Mouse (Mus musculus) lung, postnatal 25 days (tissue): ENCODE results near the gene Rexo2.
"Not testable (repeated sequence)": the region's sequence is repeated elsewhere in the genome, so short reads cannot be mapped to it uniquely, and the experiment has no call there.

Source experiments
- DNase-seq: peaks from one replicate; pipeline ENCODE4 v3.0.0; 2022; ENCODE audit warnings: low spot score

Gene Rexo2

DNA sequence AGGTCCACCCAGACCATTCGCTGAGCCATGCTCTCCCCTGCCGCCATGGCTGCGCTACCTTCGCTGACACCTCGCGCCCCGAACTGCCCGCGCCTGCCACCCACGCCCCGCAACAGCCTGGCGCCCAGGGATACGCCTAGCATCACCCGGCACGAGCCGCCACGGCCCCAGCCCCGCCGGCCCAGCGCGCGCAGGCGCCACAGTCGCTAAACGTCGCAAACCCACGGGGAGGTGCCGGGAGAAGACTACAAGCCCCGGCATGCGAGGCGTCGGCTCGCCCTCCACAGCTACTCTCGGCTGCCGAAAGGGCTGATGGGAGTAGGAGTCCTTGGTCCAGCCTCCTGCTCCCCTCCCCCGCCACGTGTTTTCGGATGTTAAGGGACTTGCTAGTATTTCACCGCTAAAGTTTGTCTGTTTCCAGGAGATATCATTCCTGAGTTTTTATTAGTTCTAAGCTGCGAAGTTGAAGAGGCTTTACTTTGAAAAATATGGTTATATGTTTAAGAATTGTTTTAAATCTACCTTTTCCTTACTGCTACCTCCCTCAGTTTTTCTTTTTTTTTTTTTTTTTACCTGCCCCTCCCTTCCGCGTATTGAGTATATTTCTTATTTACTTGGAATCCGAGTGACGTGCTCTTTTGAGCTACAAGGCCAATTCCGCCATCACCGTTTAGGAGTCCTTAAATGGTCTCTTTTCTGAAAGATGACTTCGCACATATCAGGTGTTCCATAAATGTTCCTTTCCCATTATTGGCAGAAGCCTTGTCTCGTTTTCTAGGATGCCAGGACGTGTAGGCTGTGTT is at the start of gene Rexo2:
Gene Rexo2 (minus strand): TSS at position 213 of the 803 bp plus-strand sequence.
- peak; percentile 96 for DNase-seq

DNA sequence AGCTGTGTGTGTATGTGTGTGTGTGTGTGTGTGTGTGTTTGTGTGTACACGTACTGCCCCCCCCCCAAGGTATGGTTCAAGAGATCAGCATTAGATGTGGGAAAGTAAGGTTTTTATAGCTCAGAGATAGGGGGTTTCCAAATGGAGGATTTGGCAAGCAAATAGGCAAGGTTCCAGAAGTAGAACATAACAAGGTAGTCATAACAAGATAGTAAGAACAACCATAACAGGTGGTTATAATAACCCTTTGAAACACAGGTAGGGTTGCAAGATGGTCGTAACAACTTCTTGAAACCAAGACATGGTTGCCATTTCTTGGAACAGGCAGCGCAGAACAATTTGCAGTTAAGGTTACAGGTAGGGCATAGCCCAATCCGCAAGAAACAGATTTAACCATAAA is 46.1 kb upstream of the Rexo2 start:
- no peak for DNase-seq

DNA sequence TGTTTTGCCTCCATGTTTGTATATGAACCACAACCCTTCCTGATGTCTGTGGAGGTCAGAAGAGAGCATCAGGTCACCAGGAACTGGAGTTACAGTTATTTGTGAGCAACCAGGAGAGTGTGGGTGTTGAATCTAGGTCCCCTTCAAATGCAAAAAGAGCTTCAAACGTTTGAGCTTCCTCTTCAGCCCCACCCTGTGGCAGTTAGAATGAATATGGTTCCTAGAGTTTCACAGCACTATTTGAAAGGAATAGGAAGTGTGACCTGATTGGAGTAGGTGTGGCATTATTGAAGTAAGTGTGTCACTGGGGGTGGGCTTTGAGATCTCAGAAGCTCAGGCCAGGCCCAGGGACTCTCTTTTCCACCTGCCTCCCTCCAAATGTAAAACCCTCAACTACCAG is 45.1 kb upstream of the Rexo2 start:
- DNase-seq, result no peak

DNA sequence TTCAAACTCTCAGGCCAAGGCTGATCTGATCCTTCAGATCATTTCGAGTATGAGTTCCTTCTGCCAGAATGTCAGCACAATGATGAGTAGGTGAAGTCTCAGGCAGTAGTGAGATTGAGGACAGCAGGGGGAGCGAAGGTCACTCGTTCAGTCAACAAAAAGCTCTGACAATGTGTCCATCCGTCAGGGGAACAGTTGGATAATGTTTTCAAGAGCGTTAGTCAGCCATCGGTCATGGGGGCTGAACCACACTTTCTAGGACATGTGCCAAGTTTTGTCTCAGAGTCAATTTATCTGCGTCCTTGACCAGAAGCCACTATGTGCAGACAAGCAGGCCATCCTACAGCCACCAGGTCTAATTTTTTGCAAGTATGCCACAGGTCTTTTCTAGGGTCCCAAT is 40.0 kb upstream of the Rexo2 start:
- DNase-seq, result not testable (repeated sequence)

- no peak for DNase-seq
Observed at GRCm38 (mm10) chr9:48517372-48518130, 37.1 kb upstream of the Rexo2 start.

- no peak for DNase-seq
Observed at GRCm38 (mm10) chr9:48516615-48517371, 36.4 kb upstream of the Rexo2 start.

DNA sequence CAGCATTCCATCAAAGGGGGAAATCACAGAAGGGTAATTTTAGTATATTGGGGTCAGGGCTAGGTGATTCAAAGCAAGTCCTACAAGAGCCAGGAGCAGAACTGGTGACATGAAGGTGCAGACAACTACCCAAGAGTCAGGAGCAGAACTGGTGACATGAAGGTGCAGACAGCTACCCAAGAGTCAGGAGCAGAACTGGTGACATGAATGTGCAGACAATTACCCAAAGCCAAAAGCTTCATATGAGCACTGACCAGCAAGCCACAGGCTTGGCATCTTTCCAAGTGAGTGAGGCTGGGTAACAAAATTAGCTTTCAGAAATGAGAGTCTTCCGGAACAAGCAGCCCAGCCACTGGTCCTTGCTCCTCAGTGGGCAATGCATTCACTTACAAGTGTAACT is 34.9 kb upstream of the Rexo2 start:
- no peak for DNase-seq

- DNase-seq, result no peak
Observed at GRCm38 (mm10) chr9:48510134-48510533, 29.7 kb upstream of the Rexo2 start.

- no peak for DNase-seq
Observed at GRCm38 (mm10) chr9:48504741-48505365, 24.4 kb upstream of the Rexo2 start.

- DNase-seq, result no peak
Observed at GRCm38 (mm10) chr9:48503001-48503400, 22.6 kb upstream of the Rexo2 start.

DNA sequence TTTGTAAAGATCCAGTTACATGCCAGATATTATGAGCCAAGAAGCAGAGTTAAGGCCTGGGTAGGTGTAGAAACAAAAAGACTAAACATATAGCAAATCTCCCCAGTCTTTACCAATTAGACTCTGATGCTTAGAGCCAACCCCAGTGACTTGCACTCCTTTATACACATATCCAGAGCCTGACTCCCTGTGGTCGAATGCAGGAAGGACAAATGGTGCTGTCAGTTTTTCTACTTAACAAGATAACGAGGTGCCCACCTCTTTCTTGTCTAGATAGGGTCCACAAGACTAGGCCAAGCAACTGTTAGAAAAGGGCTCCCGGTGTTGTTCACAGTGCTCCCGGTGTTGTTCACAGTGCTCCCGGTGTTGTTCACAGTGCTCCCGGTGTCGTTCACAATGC is 20.8 kb upstream of the Rexo2 start:
- no peak for DNase-seq

DNA sequence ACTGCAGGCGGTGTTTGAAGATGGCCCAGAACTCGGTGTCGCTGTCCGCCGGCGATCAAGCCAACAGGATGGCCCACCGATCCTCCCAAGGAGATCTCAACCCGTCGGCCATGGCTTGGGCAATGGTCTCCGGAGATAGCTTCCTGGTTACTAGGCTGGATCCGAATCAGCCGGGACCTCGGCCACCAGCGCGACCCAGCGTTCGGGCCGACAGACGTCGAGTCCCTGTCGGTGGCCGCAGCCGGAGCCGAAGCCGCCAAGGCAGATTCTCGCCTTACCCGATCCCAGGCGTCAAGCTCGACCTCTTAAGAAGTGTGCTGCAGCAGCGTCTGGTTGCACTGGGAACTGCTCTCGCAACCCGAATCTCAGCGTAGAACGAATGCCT is 15.1 kb upstream of the Rexo2 start:
- no peak for DNase-seq

GRCm38 (mm10) chr9:48494817-48495547 is 14.6 kb upstream of the Rexo2 start, which contains the start of the genes Rbm7 and Gm5617:
Gene Rbm7, minus strand, starts transcription at chr9:48495299.
Gene Gm5617, plus strand, starts transcription at chr9:48495442.
- DNase-seq, result peak; percentile 96

DNA sequence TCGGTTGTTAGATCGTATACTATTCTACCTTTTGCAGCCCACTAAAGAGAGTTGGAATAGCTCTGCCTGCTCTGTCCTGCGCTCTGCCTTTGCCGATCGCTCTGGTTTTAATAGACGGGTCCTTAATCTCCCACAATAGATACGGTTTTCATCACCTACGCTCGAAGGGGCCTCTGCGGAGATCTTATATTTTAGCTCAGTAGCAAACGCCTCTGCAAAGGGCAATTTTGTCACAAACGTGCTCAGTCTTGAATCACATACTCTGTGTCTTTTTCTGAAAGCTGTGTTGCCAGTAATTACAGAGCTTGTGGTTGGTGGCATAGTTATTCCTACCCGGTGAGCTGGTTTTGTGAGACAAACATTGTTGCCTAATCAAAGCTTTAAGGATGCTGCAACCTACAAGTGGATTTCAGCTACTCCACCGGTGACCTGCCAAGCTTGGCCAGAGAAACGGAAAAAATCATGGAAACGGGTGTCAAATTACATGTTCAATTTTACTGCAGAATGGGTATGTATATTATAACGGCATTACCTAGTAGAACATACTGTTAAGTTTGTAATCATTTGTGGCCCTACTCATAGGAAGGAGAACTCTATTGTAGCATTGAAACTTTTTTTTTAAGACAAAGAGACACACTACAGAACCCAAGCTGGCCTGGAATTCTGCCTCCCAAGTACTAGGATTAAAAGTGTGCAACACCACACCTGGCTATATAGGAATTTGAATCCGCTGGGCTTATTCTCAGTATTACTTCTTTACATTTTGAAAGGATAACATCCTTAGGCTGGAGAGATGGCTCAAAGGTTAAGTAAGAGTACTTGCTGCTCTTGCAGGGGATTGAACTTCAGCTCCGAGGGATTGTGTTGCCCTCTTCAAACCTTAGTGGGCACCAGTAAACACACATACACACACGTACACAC is 1.1 kb upstream of the Rexo2 start:
- peak; percentile 31 for DNase-seq

GRCm38 (mm10) chr9:48479838-48480410 is 499 bp downstream of the Rexo2 start:
- DNase-seq, result no peak

GRCm38 (mm10) chr9:48478808-48479207 is 1.6 kb downstream of the Rexo2 start:
- DNase-seq, result no peak

- peak; percentile 67 for DNase-seq
Observed at GRCm38 (mm10) chr9:48476236-48477165, 3.9 kb downstream of the Rexo2 start.

GRCm38 (mm10) chr9:48474367-48474766 is 6.1 kb downstream of the Rexo2 start:
- no peak for DNase-seq

GRCm38 (mm10) chr9:48473131-48473530 is 7.3 kb downstream of the Rexo2 start:
- DNase-seq, result no peak
